Mouse (Mus musculus) limb, embryonic 10.5 days (tissue): ENCODE data around the gene Agrp. TPM values are rescaled to one million over a fixed set of nuclear protein-coding genes. Genes with fewer than 3 reads are reported as not detected.

Experiments
- microRNA counts: library from miRNA; unstranded; fragments of <30 nt; microRNA quantifications from one replicate; lab custom pipeline; 2017
- microRNA-seq: library from miRNA; unstranded; fragments of <30 nt; microRNA quantifications from one replicate; pipeline ENCODE4, GENCODE M21; 2017
- polyA plus RNA-seq: library from polyadenylated mRNA; unstranded; fragments of >200 nt; fragmentation: Nextera tagmentation; extraction: Ambion mirVana; gene quantifications from 2 replicates; pipeline ENCODE4 v1.2.1, GENCODE M21; 2016

Agrp gene
- polyA plus RNA-seq, 1 experiment from 2014 or later, result 0.69 TPM

MicroRNAs within 50 kb of the gene (microRNA counts, 519-probe panel; counts per million panel counts)
- microRNA mmu-miR-1966 (lab: Ali Mortazavi, UCI), result 2,833 counts per million, percentile 73 among the panel's probes with 10 or more counts

Small RNA genes lying within 50 kb of the gene (microRNA-seq; reads per million reads assigned to microRNA genes)
- gene Mir1966, result not detected

Other genes with a start within 250 kb of the Agrp start
- gene Kctd19, start 223.9 kb downstream of the Agrp start, polyA plus RNA-seq, result not detected in 2 replicates
- not detected in 2 replicates for gene Lrrc36, start 223.8 kb downstream of the Agrp start, polyA plus RNA-seq
- 8.4 and 13.5 TPM in 2 replicates for gene Tppp3, start 165.9 kb downstream of the Agrp start, polyA plus RNA-seq
- 18.9 and 25.3 TPM in 2 replicates for gene Zdhhc1, start 140.5 kb downstream of the Agrp start, polyA plus RNA-seq
- 78.2 and 83.2 TPM in 2 replicates for gene Hsd11b2, start 118.6 kb downstream of the Agrp start, polyA plus RNA-seq
- 58.3 and 68.6 TPM in 2 replicates for gene Atp6v0d1, start 71.3 kb downstream of the Agrp start, polyA plus RNA-seq
- 17.5 and 18.0 TPM in 2 replicates for gene Ripor1, start 32.1 kb downstream of the Agrp start, polyA plus RNA-seq
- gene Ctcf, start 825 bp downstream of the Agrp start, polyA plus RNA-seq, result 132 and 157 TPM in 2 replicates
- 0.33 and 0.51 TPM in 2 replicates for gene Carmil2, start 48.9 kb upstream of the Agrp start, polyA plus RNA-seq
- 66.1 and 74.3 TPM in 2 replicates for gene Acd, start 63.7 kb upstream of the Agrp start, polyA plus RNA-seq
- 11.8 and 12.2 TPM in 2 replicates for gene Pard6a, start 63.8 kb upstream of the Agrp start, polyA plus RNA-seq
- gene 4933405L10Rik, start 70.3 kb upstream of the Agrp start, polyA plus RNA-seq, result not detected in 2 replicates
- 47.0 and 56.0 TPM in 2 replicates for gene Enkd1, start 70.8 kb upstream of the Agrp start, polyA plus RNA-seq
- gene Gfod2, start 121.3 kb upstream of the Agrp start, polyA plus RNA-seq, result 25.4 and 29.8 TPM in 2 replicates
- 11.5 and 14.9 TPM in 2 replicates for gene Ranbp10, start 190.0 kb upstream of the Agrp start, polyA plus RNA-seq
- 0.10 and 0.14 TPM in 2 replicates for gene Tsnaxip1, start 190.3 kb upstream of the Agrp start, polyA plus RNA-seq
- 45.6 and 49.0 TPM in 2 replicates for gene Cenpt, start 215.9 kb upstream of the Agrp start, polyA plus RNA-seq
- gene Thap11, start 217.7 kb upstream of the Agrp start, polyA plus RNA-seq, result 85.7 and 90.8 TPM in 2 replicates
- 379 and 438 TPM in 2 replicates for gene Nutf2, start 223.2 kb upstream of the Agrp start, polyA plus RNA-seq
- gene Edc4, start 243.5 kb upstream of the Agrp start, polyA plus RNA-seq, result 75.1 and 76.6 TPM in 2 replicates